Mouse (Mus musculus) WW6 (cell line): ENCODE results near the gene Selenom.

ENCODE experiments used
- DNase-seq: peaks from one replicate; pipeline ENCODE4 v3.0.0-alpha.2; 2013; ENCODE audit warnings: low read depth, low spot score

Selenom gene

GRCm38 (mm10) chr11:3514529-3515054, at the start of gene Selenom:
Gene Selenom (plus strand): TSS chr11:3514684.
- peak; percentile 87 for DNase-seq

GRCm38 (mm10) chr11:3471448-3471850, 43.0 kb upstream of the Selenom start:
- no peak for DNase-seq

GRCm38 (mm10) chr11:3472484-3472883, 42.0 kb upstream of the Selenom start:
- DNase-seq, result peak; percentile 81

GRCm38 (mm10) chr11:3474480-3475115, 39.9 kb upstream of the Selenom start:
- DNase-seq, result no peak

- no peak for DNase-seq
Measured at GRCm38 (mm10) chr11:3475489-3475888, 39.0 kb upstream of the Selenom start.

GRCm38 (mm10) chr11:3483980-3484642, 30.4 kb upstream of the Selenom start:
- no peak for DNase-seq

- DNase-seq, result no peak
Measured at GRCm38 (mm10) chr11:3486349-3486748, 28.1 kb upstream of the Selenom start.

GRCm38 (mm10) chr11:3487952-3488570, 26.4 kb upstream of the Selenom start, which contains the start of gene Pla2g3:
Gene Pla2g3 (plus strand): TSS chr11:3488284.
- DNase-seq, result no peak

GRCm38 (mm10) chr11:3489036-3489435, 25.4 kb upstream of the Selenom start:
- DNase-seq, result no peak

GRCm38 (mm10) chr11:3492748-3493147, 21.7 kb upstream of the Selenom start:
- no peak for DNase-seq

- no peak for DNase-seq
Measured at GRCm38 (mm10) chr11:3494857-3495256, 19.6 kb upstream of the Selenom start.

- DNase-seq, result no peak
Measured at GRCm38 (mm10) chr11:3495496-3495895, 19.0 kb upstream of the Selenom start.

- no peak for DNase-seq
Measured at GRCm38 (mm10) chr11:3496756-3497155, 17.7 kb upstream of the Selenom start.

- DNase-seq, result no peak
Measured at GRCm38 (mm10) chr11:3497296-3497695, 17.2 kb upstream of the Selenom start.

GRCm38 (mm10) chr11:3502057-3502456, 12.4 kb upstream of the Selenom start:
- no peak for DNase-seq

- DNase-seq, result no peak
Measured at GRCm38 (mm10) chr11:3502459-3503072, 11.9 kb upstream of the Selenom start.

- no peak for DNase-seq
Measured at GRCm38 (mm10) chr11:3503755-3504693, 10.5 kb upstream of the Selenom start.

GRCm38 (mm10) chr11:3508226-3508625, 6.3 kb upstream of the Selenom start:
- DNase-seq, result no peak

- no peak for DNase-seq
Measured at GRCm38 (mm10) chr11:3509181-3510085, 5.1 kb upstream of the Selenom start.

GRCm38 (mm10) chr11:3510321-3510720, 4.2 kb upstream of the Selenom start:
- no peak for DNase-seq
